Mouse (Mus musculus) embryonic facial prominence, embryonic 15.5 days (tissue): ENCODE results near the gene Ptgir. TPM values are rescaled to one million over a fixed set of nuclear protein-coding genes. Genes with fewer than 3 reads are reported as not detected.

Experiments
- ATAC-seq: fragments of 200-750 bp; cut with Nextera tagmentation; 2 replicates; pipeline ENCODE4 v1.8.0; 2017; ENCODE audit warnings: low read depth, moderate TSS enrichment; ENCODE audit not compliant: insufficient number of reproducible peaks, low FRiP score, low TSS enrichment
- H3K27ac ChIP-seq: fragments of 300-500 bp; sonication (generic); replicated peaks from 2 replicates; pipeline ENCODE4 v1.5.1; 2015; ENCODE audit warnings: mild to moderate bottlenecking, inconsistent platforms
- H3K27me3 ChIP-seq: fragments of 300-500 bp; sonication (generic); 2 replicates; pipeline ENCODE4 v1.6.1; 2015; ENCODE audit warnings: inconsistent platforms
- H3K36me3 ChIP-seq: fragments of 300-500 bp; sonication (generic); 2 replicates; pipeline ENCODE4 v1.6.1; 2015; ENCODE audit warnings: mild to moderate bottlenecking, inconsistent platforms
- H3K4me1 ChIP-seq: fragments of 300-500 bp; sonication (generic); 2 replicates; pipeline ENCODE4 v1.6.1; 2015; ENCODE audit warnings: inconsistent platforms
- H3K4me2 ChIP-seq: fragments of 300-500 bp; sonication (generic); replicated peaks from 2 replicates; pipeline ENCODE4 v1.6.1; 2015; ENCODE audit warnings: mild to moderate bottlenecking, inconsistent platforms
- H3K4me3 ChIP-seq: fragments of 300-500 bp; sonication (generic); replicated peaks from 2 replicates; pipeline ENCODE4 v1.5.1; 2015; ENCODE audit warnings: mild to moderate bottlenecking, inconsistent platforms
- H3K9ac ChIP-seq: fragments of 300-500 bp; sonication (generic); 2 replicates; pipeline ENCODE4 v1.6.1; 2015; ENCODE audit warnings: inconsistent platforms
- H3K9me3 ChIP-seq: fragments of 300-500 bp; sonication (generic); replicated peaks from 2 replicates; pipeline ENCODE4 v1.6.1; 2016; ENCODE audit warnings: inconsistent platforms
- WGBS: fragments of 180-500 bp; shearing (Covaris S2); methylation state at CpG from one replicate; pipeline ENCODE4 v1.1.7; 2015; 5-methylcytosine and 5-hydroxymethylcytosine counted together
- polyA plus RNA-seq: library from polyadenylated mRNA; unstranded; fragments of >200 nt; fragmentation: Nextera tagmentation; extraction: Ambion mirVana; gene quantifications from 2 replicates; pipeline ENCODE4 v1.2.1, GENCODE M21; 2015

Gene Ptgir
- polyA plus RNA-seq, 1 experiment from 2014 or later, result 3.1 TPM

DNA sequence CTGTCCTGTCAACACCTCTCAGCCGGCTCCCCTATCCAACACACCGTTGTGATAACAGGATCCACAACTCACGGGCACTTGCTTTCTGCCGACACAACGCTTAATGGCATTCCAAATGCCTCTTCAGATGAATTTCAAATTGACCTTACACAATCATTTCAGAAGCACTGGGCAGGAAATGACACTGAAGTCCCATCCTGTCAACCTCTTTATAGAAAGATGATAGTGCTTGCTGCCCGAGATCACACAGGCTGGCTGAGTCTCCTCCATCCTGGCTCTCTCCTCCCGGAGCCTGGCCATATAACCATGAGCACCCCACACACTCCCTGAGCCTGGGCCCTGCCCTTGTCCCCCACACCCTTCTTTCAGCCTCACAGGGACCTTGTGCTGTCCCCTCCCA is 1.6 kb downstream of the Ptgir start:
- Histone ChIP-seq H3K4me1 (peaks cover 38% of the 10 kb centered on the region), H3K27me3 (no peaks in the 10 kb centered on the region), H3K9ac (no peak overlapping the region), H3K4me2 (0 out of 2 replicates have a peak overlapping the region, but pooled peaks have one; percentile 2), H3K27ac (no peak overlapping the region), H3K36me3 (no peaks in the 10 kb centered on the region), H3K4me3 (no peak overlapping the region), H3K9me3 (no peaks in the 10 kb centered on the region)
- 70% methylated on average over 7 of the region's 7 CpGs for WGBS
- no peak for ATAC-seq

- Histone ChIP-seq H3K9ac (no peak overlapping the region), H3K4me2 (0 out of 2 replicates have a peak overlapping the region, but pooled peaks have one; percentile 2)
- ATAC-seq, result no peak
Measured at GRCm38 (mm10) chr7:16908367-16908766, 2.1 kb downstream of the Ptgir start.

DNA sequence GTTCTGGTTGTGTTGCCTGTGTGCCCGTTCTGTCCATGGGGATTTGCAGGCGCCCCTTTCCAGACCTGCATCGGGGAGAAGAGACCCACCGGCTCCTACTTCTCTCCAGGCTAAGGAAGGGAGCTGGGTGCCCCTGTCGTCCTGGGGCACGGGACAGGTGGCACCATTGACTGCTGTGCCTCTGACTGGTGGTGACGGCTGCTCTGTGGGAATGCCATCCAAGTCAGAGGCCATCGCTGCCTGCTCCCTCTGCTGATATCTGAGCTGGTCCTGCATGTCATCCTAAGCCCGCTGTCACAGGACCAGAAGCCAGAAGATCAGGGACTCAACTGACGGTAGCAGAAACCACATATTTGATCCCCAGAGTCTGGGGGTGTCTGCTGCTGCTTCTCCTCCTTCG is 2.6 kb downstream of the Ptgir start:
- peaks cover 43% of the 10 kb centered on the region for H3K4me1 ChIP-seq
- no peak overlapping the region for H3K9ac ChIP-seq
- no peaks in the 10 kb centered on the region for H3K36me3 ChIP-seq
- WGBS, result 58% methylated on average over 11 of the region's 11 CpGs
- ATAC-seq, result no peak
- no peak overlapping the region for H3K4me3 ChIP-seq
- H3K27ac ChIP-seq, result no peak overlapping the region
- H3K9me3 ChIP-seq, result no peaks in the 10 kb centered on the region
- no peak overlapping the region for H3K4me2 ChIP-seq
- H3K27me3 ChIP-seq, result no peaks in the 10 kb centered on the region

More at GRCm38 (mm10) chr7:16908367-16908766, 2.1 kb downstream of the Ptgir start:
- Histone ChIP-seq H3K36me3 (no peaks in the 10 kb centered on the region), H3K27ac (no peak overlapping the region), H3K27me3 (no peaks in the 10 kb centered on the region), H3K4me1 (peaks cover 38% of the 10 kb centered on the region), H3K9me3 (no peaks in the 10 kb centered on the region), H3K4me3 (no peak overlapping the region)
- 28% methylated on average over 11 of the region's 11 CpGs for WGBS

DNA sequence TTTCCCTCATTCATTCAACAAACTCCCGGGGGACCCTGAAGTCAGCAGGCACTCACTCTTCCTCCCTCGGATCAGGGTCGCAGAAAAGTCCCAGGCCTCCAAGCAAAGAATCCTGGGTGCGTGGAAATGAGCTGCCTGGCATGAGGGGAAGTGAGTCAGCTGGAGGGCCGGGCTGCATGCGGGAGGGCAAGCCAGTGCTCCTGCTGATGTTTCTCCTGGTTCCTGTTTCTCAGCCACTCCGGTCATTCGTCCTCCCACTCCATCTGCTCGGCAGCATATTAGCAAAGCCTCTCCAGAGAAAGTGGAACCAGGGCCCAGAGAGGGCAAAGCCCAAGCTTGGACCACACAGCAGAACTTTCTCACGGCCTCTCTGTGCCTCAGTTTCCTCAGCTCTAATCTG is 3.6 kb downstream of the Ptgir start:
- Histone ChIP-seq H3K4me1 (peaks cover 52% of the 10 kb centered on the region), H3K9me3 (no peaks in the 10 kb centered on the region), H3K27me3 (no peaks in the 10 kb centered on the region), H3K4me2 (no peak overlapping the region), H3K9ac (no peak overlapping the region), H3K27ac (no peak overlapping the region), H3K36me3 (peaks cover 10% of the 10 kb centered on the region), H3K4me3 (no peak overlapping the region)
- no peak for ATAC-seq
- WGBS, result 52% methylated on average over 10 of the region's 10 CpGs

GRCm38 (mm10) chr7:16911904-16912303 is 5.6 kb downstream of the Ptgir start:
- H3K4me1 ChIP-seq, result peaks cover 40% of the 10 kb centered on the region
- 91% methylated on average over 3 of the region's 3 CpGs for WGBS
- no peaks in the 10 kb centered on the region for H3K9me3 ChIP-seq
- H3K27ac ChIP-seq, result 0 out of 2 replicates have a peak overlapping the region, but pooled peaks have one; percentile 68
- peaks cover 28% of the 10 kb centered on the region for H3K36me3 ChIP-seq
- H3K4me2 ChIP-seq, result no peak overlapping the region
- no peaks in the 10 kb centered on the region for H3K27me3 ChIP-seq
- no peak for ATAC-seq
- no peak overlapping the region for H3K4me3 ChIP-seq
- H3K9ac ChIP-seq, result no peak overlapping the region

DNA sequence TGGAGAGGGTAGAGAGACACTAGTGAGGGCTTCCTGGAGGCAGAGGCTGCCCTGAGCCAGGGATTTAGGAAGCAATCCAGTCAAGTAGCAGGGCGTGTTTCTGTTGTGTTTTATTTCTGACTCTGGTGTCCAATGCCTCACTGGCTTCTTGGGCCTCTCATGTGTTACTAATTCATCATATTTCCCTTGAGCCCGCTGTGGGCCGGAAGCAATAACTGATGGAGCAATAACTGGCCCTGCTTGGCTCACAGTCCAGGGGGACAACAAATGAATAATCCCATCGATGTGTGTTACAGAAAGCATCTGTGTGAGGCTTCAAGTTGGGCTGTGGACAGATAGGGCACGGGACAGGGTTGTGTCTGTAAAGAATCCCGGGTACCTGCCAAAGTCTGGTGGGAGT is 6.1 kb downstream of the Ptgir start:
- ATAC-seq, result no peak
- no peaks in the 10 kb centered on the region for H3K9me3 ChIP-seq
- 53% methylated on average over 6 of the region's 6 CpGs for WGBS

DNA sequence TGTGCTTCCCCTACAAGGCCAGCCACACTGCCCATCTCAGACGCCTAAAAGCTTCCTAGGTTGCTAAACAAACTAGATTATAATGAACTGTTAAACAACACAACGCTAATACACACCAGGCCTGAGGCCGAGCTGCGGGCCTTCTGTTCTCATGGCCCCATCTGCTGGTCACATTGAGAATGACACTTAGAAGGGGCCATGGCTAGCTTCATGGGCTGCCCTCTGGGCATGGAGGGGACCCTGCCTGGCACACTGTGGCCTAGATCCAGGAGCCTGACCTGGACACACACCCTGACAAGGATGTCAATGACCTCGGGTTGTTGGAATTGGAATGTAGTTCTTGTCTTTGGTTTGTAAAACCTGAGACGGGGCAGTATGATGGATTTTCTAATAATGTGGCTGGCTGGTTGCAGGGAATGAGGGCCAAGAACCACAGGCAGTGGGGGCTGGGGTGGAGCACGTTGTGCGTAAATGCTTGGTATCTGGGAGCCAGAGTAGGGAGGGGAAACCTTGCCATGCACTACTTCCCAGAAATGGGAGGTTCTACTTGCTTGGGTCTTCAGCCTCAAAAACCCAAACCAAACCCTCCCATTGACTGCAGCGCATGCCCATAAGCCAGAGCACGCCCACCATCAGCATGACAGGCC is 7.6 kb downstream of the Ptgir start:
- ATAC-seq, result peak; percentile 56
- H3K9ac ChIP-seq, result no peak overlapping the region
- no peak overlapping the region for H3K4me3 ChIP-seq
- no peaks in the 10 kb centered on the region for H3K27me3 ChIP-seq
- H3K4me1 ChIP-seq, result peaks cover 37% of the 10 kb centered on the region
- 29% methylated on average over 10 of the region's 10 CpGs for WGBS
- H3K36me3 ChIP-seq, result peaks cover 47% of the 10 kb centered on the region
- H3K4me2 ChIP-seq, result no peak overlapping the region
- H3K27ac ChIP-seq, result peak overlapping the region; percentile 68
- no peaks in the 10 kb centered on the region for H3K9me3 ChIP-seq

More for the DNA sequence above, 6.1 kb downstream of the Ptgir start:
- Histone ChIP-seq H3K4me1 (peaks cover 37% of the 10 kb centered on the region), H3K9ac (no peak overlapping the region), H3K4me2 (no peak overlapping the region), H3K27me3 (no peaks in the 10 kb centered on the region), H3K36me3 (peaks cover 33% of the 10 kb centered on the region), H3K4me3 (no peak overlapping the region), H3K27ac (0 out of 2 replicates have a peak overlapping the region, but pooled peaks have one; percentile 68)

DNA sequence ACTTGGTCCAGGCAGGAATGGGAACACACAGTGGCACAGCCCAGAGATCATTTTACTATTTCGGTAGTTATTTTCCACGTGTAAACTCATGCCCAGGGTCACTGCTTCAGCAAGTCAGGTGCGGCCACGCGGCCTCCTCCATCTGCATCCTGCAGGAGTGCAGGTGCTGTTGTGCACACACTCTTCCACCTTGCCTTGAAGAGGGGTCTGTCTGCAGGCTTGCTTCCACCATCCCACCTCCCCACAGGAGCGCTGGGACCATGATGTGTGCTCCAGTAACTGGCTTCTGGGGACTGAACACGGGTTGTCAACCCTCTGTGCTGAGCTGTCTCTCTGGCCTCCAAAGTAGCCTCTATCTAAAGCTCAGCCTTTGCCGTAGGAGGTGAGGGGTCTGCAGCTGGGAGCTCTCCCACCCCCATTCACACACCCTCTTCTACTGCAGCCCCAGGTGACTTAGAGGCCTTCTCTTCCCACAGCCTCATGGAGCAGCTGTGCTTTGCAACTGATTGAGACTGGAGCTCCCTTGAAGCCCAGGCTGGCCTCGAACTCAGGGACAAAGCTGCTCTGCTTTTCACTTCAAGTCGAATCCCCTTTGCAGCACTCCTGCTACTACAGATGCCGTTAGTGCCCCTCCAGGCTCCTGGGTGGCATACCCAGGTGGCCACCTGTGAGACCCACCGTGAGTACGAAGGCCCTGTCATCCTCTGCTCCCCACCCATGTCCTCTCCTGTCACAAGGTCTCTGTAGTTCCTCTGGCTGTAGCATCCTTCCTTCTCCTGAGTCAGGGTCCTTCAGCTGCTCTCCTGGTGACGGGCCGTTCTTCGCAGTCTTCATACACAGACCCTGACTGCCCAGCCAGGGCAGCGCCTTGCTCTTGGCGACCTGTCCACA is 8.4 kb downstream of the Ptgir start:
- no peak overlapping the region for H3K9ac ChIP-seq
- ATAC-seq, result no peak

GRCm38 (mm10) chr7:16915461-16916340 is 9.4 kb downstream of the Ptgir start:
- ATAC-seq, result no peak
- Histone ChIP-seq H3K27ac (no peak overlapping the region), H3K9me3 (no peaks in the 10 kb centered on the region), H3K27me3 (no peaks in the 10 kb centered on the region), H3K4me1 (peaks cover 51% of the 10 kb centered on the region), H3K4me3 (no peak overlapping the region), H3K36me3 (peaks cover 51% of the 10 kb centered on the region), H3K4me2 (no peak overlapping the region), H3K9ac (no peak overlapping the region)
- 89% methylated on average over 32 of the region's 32 CpGs for WGBS

More for the DNA sequence above, 8.4 kb downstream of the Ptgir start:
- H3K27me3 ChIP-seq, result no peaks in the 10 kb centered on the region
- H3K27ac ChIP-seq, result peak overlapping the region; percentile 68; the same call in 1 of the 2 replicates
- peaks cover 41% of the 10 kb centered on the region for H3K4me1 ChIP-seq
- peaks cover 47% of the 10 kb centered on the region for H3K36me3 ChIP-seq
- no peaks in the 10 kb centered on the region for H3K9me3 ChIP-seq
- 82% methylated on average over 18 of the region's 18 CpGs for WGBS
- H3K4me3 ChIP-seq, result no peak overlapping the region
- no peak overlapping the region for H3K4me2 ChIP-seq

DNA sequence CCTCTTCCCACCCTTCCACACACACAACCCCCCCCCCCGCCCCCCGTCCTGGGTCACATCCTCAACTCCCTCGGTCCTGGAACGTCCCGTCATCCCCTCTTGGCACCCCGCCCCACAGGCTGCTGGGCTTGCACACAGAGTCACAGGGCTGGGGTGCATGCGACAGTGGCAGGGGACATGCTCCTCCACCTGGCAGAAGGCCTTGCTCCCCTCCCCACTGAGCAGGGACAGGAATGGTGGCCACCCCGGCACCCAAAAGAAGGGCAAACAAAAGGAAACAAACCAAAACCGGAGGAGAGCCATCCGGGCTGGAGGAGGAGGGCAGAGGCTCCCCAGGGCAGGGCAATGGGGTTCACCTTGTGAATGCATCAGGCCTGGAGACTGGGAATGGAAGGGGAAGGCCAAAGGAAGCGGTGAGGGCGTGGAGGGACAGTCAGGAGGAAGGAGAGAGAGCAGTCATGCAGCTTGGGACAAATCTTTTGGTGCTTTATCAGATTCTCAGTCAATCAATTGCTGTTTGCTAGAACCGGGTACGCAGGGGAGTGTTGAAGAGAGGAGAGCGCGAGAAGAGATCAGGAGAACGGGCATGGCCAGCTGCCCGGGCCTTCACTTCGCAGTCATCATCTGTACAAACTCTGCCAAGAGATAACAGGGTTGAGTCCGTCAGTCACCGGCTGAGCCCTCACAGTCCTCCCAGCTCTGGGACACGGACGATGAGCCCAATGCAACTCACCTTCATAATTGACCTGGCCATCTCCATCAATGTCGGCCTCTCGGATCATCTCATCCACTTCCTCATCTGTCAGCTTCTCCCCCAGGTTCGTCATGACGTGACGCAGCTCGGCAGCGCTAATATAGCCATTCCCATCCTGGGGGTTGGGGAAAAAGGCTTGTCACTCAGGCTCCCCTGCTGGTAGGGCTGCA is 10.3 kb downstream of the Ptgir start:
- H3K4me1 ChIP-seq, result peaks cover 60% of the 10 kb centered on the region

More for the DNA sequence above, 10.3 kb downstream of the Ptgir start:
- no peak for ATAC-seq
- WGBS, result 84% methylated on average over 30 of the region's 30 CpGs
- Histone ChIP-seq H3K36me3 (peaks cover 51% of the 10 kb centered on the region), H3K9me3 (no peaks in the 10 kb centered on the region), H3K9ac (no peak overlapping the region), H3K27ac (no peak overlapping the region), H3K4me3 (no peak overlapping the region), H3K4me2 (no peak overlapping the region), H3K27me3 (no peaks in the 10 kb centered on the region)
